Mouse (Mus musculus) forebrain, embryonic 11.5 days (tissue): ENCODE results near the gene Rmnd5a. TPM values are rescaled to one million over a fixed set of nuclear protein-coding genes. Genes with fewer than 3 reads are reported as not detected.

ENCODE experiments used
- ATAC-seq: fragments of 200-750 bp; cut with Nextera tagmentation; replicated peaks from 2 replicates; pipeline ENCODE4 v1.8.0; 2017; ENCODE audit warnings: moderate TSS enrichment; ENCODE audit not compliant: low FRiP score
- DNase-seq: peaks from one replicate; pipeline ENCODE4 v3.0.0-alpha.2; 2017; ENCODE audit warnings: low spot score
- H3K27ac ChIP-seq: fragments of 300-500 bp; sonication (generic); 2 replicates; pipeline ENCODE4 v1.5.1; 2014; ENCODE audit warnings: low read depth, low read length
- H3K27me3 ChIP-seq: fragments of 300-500 bp; sonication (generic); 2 replicates; pipeline ENCODE4 v1.6.1; 2014; ENCODE audit warnings: mild to moderate bottlenecking, low read length, mixed read lengths; ENCODE audit not compliant: control insufficient read depth, insufficient read depth
- H3K36me3 ChIP-seq: fragments of 300-500 bp; sonication (generic); 2 replicates; pipeline ENCODE4 v1.6.1; 2014; ENCODE audit warnings: mild to moderate bottlenecking, low read length, moderate library complexity, mixed read lengths; ENCODE audit not compliant: control insufficient read depth, insufficient read depth
- H3K4me1 ChIP-seq: fragments of 300-500 bp; sonication (generic); replicated peaks from 2 replicates; pipeline ENCODE4 v1.6.1; 2014; ENCODE audit warnings: low read length, mixed read lengths; ENCODE audit not compliant: control insufficient read depth, insufficient read depth
- H3K4me2 ChIP-seq: fragments of 300-500 bp; sonication (generic); 2 replicates; pipeline ENCODE4 v1.6.1; 2014; ENCODE audit warnings: low read depth, mild to moderate bottlenecking, low read length, moderate library complexity, mixed read lengths; ENCODE audit not compliant: severe bottlenecking
- H3K4me3 ChIP-seq: fragments of 300-500 bp; sonication (generic); 2 replicates; pipeline ENCODE4 v1.5.1; 2014; ENCODE audit warnings: low read depth, low read length
- H3K9ac ChIP-seq: fragments of 300-500 bp; sonication (generic); 2 replicates; pipeline ENCODE4 v1.6.1; 2014; ENCODE audit warnings: low read length
- H3K9me3 ChIP-seq: fragments of 300-500 bp; sonication (generic); 2 replicates; pipeline ENCODE4 v1.6.1; 2016; ENCODE audit warnings: low read length, mixed read lengths; ENCODE audit not compliant: control insufficient read depth
- WGBS: fragments of 180-500 bp; shearing (Covaris S2); extraction: QIAGEN DNeasy Blood & Tissue Kit; methylation state at CpG from one replicate; pipeline ENCODE4 v1.1.7; 2014; 5-methylcytosine and 5-hydroxymethylcytosine counted together
- polyA plus RNA-seq: library from polyadenylated mRNA; unstranded; fragments of >200 nt; fragmentation: Nextera tagmentation; extraction: Ambion mirVana; gene quantifications from 2 replicates; pipeline ENCODE4 v1.2.1, GENCODE M21; 2014

Gene Rmnd5a
- polyA plus RNA-seq, 1 experiment from 2014 or later, result 8.8 TPM

DNA sequence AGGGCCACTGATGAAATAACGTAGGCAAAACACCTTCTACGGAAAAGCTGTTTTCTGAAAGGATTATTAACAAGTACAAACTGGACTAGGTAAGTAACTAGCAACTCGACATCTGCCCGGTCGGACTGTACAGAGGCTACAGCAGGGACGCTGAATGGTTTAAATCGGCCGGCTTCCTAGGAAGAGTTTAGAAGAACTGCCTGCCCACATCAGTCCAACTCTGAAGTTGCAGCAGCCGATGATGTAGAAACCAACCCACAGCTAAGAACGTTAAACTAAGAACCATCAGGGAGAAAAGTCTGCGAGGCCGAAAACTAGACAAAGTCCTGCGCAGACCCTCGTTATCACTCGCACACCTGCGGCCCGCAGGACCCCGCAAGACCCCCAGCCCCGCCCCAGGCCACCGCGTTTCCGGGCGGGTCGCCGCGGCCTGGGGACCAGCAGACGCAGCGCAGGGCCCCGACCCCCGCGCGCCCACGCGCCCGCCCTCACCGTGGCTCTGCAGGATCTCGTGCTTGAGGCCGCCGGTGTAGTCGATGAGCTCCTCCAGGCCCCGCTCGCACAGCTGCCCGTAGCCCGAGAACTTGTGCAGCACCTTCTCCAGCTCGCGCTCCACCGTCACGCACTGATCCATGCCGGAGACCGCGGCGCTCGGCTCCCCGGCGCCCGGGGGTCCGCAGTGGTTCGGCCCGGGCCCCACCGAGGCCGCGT, 776 bp downstream of the Rmnd5a start:
- Histone ChIP-seq H3K4me2 (peak overlapping the region; percentile 80), H3K9ac (peak overlapping the region; percentile 88), H3K4me1 (peaks cover 6% of the 10 kb centered on the region; the same call in 1 of the 2 replicates), H3K36me3 (no peaks in the 10 kb centered on the region), H3K4me3 (peak overlapping the region; percentile 93), H3K9me3 (no peaks in the 10 kb centered on the region), H3K27ac (peak overlapping the region; percentile 89), H3K27me3 (no peaks in the 10 kb centered on the region)
- 1% methylated on average over 57 of the region's 62 CpGs for WGBS
- ATAC-seq, result peak; percentile 28; the same call in 1 of the 2 replicates
- peak; percentile 84 for DNase-seq

DNA sequence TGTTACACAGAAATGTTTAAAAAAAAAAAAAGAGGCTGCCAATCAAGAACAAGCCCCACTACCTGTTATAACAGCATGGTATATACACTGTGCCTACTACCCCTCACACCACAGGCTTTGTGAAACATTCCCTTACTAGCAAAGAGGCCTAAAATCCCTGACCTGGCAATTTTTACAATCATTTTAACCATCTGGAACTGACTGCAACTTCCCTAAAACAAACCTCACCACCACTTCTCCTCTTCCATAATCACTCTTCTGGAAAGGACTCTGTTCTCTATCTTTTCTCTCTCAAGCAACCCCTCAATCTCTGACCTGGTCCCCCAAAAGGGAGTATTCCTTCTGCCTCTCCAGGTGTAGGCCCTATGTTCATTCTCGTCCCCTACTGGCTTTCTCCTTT, 2.4 kb downstream of the Rmnd5a start:
- 60% methylated on average over 1 of the region's 1 CpGs for WGBS
- Histone ChIP-seq H3K36me3 (no peaks in the 10 kb centered on the region), H3K9me3 (no peaks in the 10 kb centered on the region), H3K4me1 (peaks cover 6% of the 10 kb centered on the region; the same call in 1 of the 2 replicates), H3K4me3 (no peak overlapping the region), H3K27ac (no peak overlapping the region), H3K9ac (no peak overlapping the region; the same call in 1 of the 2 replicates), H3K27me3 (no peaks in the 10 kb centered on the region), H3K4me2 (no peak overlapping the region)
- DNase-seq (no peak), ATAC-seq (no peak)

DNA sequence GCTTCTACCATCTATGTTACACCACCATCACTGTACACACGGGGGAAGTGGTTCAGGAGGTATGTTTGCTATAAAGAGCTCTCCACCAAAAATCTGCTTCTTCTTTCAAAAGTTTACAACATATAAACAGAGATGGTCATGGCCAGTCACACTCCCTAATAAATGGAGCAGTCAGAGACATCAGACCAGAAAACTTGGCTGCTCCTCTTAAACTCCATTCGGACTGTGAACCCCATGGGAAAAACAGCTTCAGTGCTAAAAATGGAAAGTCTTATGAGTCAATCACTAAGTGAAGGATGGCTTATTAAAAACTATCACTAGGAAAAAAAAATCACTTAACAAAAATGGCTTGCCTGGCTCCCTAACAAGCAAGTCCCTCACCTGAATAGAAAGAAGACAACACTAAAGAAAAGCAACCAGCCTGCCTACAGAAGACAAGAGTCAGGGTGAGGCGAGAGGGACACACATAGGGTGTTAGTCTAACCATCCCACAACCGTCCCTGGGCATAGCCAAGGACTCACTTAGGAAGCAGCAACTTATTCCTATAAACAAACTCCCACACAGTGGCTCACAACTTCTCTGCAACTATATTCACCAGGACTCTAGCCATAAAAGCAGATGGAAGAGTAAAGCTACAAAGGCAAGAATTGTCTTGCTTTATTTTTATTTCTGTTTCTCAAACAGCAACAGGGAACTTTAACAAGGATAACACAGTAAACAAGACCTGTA, 12.3 kb downstream of the Rmnd5a start:
- no peaks in the 10 kb centered on the region; the same call in 1 of the 2 replicates for H3K36me3 ChIP-seq
- H3K27me3 ChIP-seq, result no peaks in the 10 kb centered on the region
- no peak overlapping the region for H3K4me3 ChIP-seq
- no peak overlapping the region for H3K4me2 ChIP-seq
- H3K9me3 ChIP-seq, result no peaks in the 10 kb centered on the region
- H3K27ac ChIP-seq, result no peak overlapping the region
- DNase-seq (no peak), ATAC-seq (no peak)
- 89% methylated on average over 4 of the region's 4 CpGs for WGBS
- no peak overlapping the region for H3K9ac ChIP-seq
- H3K4me1 ChIP-seq, result no peaks in the 10 kb centered on the region

DNA sequence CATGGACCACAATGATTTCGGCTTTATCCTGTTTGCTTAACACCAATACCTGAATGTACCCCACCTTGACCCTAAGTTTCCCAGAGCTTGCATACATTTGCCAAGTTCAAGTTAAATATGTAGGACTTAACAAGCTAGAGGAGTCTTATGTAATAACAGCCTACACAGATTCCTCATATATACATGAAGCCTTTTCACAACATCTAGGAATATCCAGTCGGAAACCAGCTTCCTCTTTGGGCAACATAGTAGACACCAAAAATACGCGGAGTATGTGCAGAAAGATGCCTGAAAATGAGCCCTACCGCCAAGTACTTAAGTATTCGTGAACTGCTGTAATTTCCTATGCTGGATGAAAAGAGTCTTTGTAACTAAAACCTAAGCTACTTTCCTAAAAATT, 14.8 kb downstream of the Rmnd5a start:
- Histone ChIP-seq H3K27me3 (no peaks in the 10 kb centered on the region), H3K36me3 (no peaks in the 10 kb centered on the region; the same call in 1 of the 2 replicates), H3K4me2 (no peak overlapping the region), H3K9me3 (no peaks in the 10 kb centered on the region), H3K4me3 (no peak overlapping the region), H3K9ac (no peak overlapping the region), H3K27ac (no peak overlapping the region), H3K4me1 (no peaks in the 10 kb centered on the region)
- 95% methylated on average over 6 of the region's 6 CpGs for WGBS
- DNase-seq, result no peak
- no peak for ATAC-seq

DNA sequence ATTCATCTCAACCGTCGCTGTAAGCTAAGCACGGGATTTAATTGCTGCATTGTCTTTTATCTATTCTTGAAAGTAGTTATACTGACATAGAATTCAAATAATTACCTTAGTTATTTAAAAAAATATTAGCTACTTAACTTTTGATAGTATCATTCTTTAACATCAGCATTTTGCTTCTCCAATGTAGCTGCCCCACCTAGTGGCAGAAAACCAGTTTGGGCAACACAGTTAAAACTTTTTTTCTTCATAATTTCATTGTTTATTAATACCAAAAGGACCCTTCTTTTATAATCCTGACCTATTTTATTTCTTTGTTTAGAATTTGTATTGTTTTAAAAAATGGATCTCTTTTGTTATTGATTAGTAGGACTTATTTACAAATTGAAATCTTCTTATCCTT, 17.3 kb downstream of the Rmnd5a start:
- Histone ChIP-seq H3K27me3 (no peaks in the 10 kb centered on the region), H3K9ac (no peak overlapping the region), H3K9me3 (no peaks in the 10 kb centered on the region), H3K4me2 (no peak overlapping the region), H3K36me3 (no peaks in the 10 kb centered on the region; the same call in 1 of the 2 replicates), H3K4me1 (no peaks in the 10 kb centered on the region), H3K27ac (no peak overlapping the region), H3K4me3 (no peak overlapping the region)
- DNase-seq (no peak), ATAC-seq (no peak)
- 94% methylated on average over 3 of the region's 3 CpGs for WGBS

DNA sequence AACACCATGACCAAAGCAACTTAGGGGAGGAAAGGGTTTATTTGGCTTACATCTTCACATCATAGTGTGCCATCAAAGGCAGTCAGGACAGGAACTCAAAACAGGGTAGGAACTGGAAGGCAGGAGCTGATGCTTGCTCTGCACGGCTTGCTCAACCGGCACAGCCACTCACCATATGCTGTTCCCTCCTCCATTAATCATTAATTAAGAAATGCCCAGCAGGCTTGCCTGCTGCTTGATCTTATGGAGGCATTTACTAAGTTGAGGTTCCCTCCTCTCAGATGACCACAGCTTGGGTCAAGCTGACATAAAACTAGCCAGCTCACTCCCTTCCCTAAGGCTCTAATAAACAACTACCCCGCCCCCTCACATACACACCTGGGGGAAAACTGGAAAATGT, 18.3 kb downstream of the Rmnd5a start:
- DNase-seq (no peak), ATAC-seq (no peak)
- H3K4me1 ChIP-seq, result no peaks in the 10 kb centered on the region
- H3K36me3 ChIP-seq, result no peaks in the 10 kb centered on the region; the same call in 1 of the 2 replicates
- no peaks in the 10 kb centered on the region for H3K9me3 ChIP-seq
- no peaks in the 10 kb centered on the region for H3K27me3 ChIP-seq
- no peak overlapping the region for H3K4me3 ChIP-seq
- no peak overlapping the region for H3K4me2 ChIP-seq
- H3K27ac ChIP-seq, result no peak overlapping the region
- 87% methylated on average over 3 of the region's 3 CpGs for WGBS
- no peak overlapping the region for H3K9ac ChIP-seq

DNA sequence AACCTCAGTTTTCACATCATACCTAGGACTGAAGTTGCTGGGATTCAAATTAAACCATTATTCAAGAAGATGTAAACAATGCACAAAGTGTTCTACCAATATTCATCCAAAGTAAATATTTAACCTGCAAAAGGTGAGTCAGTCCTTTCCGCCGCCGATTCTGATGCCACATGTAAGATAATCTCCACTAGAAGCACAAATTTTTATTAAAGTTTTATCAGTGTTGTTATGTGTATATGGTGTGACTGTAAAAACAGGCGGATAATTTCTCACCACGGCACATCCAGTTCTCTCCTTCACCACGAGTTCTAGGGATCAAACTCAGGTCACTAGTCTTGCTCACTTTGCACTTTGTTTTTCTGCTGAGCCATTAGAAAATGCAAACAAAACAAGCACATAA, 19.6 kb downstream of the Rmnd5a start:
- no peak for ATAC-seq
- H3K4me1 ChIP-seq, result no peaks in the 10 kb centered on the region
- 92% methylated on average over 6 of the region's 6 CpGs for WGBS

DNA sequence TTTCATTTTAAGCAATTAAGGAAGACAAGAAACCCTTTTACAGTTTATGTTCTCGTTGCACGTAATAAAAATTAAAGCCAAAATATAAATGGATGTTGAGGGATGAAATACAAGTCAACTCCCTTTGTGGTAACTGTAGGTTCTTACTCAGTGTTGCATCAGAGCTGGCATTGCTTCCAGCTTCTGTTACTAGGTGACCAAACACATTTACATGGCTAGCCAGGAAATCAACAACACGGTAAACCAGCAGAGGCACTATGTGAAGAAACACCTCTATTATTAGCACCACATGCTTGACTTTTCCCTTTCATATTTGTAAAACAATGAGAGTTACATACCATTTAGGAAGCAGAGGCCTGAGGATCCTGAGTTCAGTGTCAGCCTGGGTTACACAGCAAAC, 21.6 kb downstream of the Rmnd5a start:
- Histone ChIP-seq H3K4me3 (no peak overlapping the region), H3K9ac (no peak overlapping the region), H3K9me3 (no peaks in the 10 kb centered on the region), H3K4me2 (no peak overlapping the region), H3K36me3 (no peaks in the 10 kb centered on the region), H3K4me1 (no peaks in the 10 kb centered on the region), H3K27ac (no peak overlapping the region), H3K27me3 (no peaks in the 10 kb centered on the region)
- ATAC-seq, result no peak
- WGBS, result 96% methylated on average over 3 of the region's 3 CpGs
- no peak for DNase-seq

More for the DNA sequence above, 19.6 kb downstream of the Rmnd5a start:
- Histone ChIP-seq H3K36me3 (no peaks in the 10 kb centered on the region), H3K9me3 (no peaks in the 10 kb centered on the region), H3K4me2 (no peak overlapping the region), H3K9ac (no peak overlapping the region), H3K4me3 (no peak overlapping the region), H3K27me3 (no peaks in the 10 kb centered on the region), H3K27ac (no peak overlapping the region)
- no peak for DNase-seq
